Mouse (Mus musculus) cortical plate, adult 2 months (tissue): ENCODE results near the gene Tacr1.

Experiments
- CTCF ChIP-seq: fragments of 200-500 bp; IDR thresholded peaks from 2 replicates; pipeline ENCODE4 v1.5.1; 2011; ENCODE audit warnings: mild to moderate bottlenecking, control low read depth, low read length; ENCODE audit not compliant: insufficient read depth; ENCODE audit errors: extremely low read depth
- POLR2A ChIP-seq: fragments of 200-500 bp; IDR thresholded peaks from 2 replicates; pipeline ENCODE4 v1.6.1; 2011; ENCODE audit warnings: mild to moderate bottlenecking, low read length, control low read depth; ENCODE audit not compliant: insufficient read depth; ENCODE audit errors: extremely low read depth

- TF ChIP-seq CTCF (no peak), POLR2A (no peak)
Observed at GRCm38 (mm10) chr6:82510843-82511416, 108.8 kb downstream of the Tacr1 start.
